Mouse (Mus musculus) gastrocnemius, adult 18-20 months (tissue): ENCODE measurements around the gene Kdm4b. TPM values are rescaled to one million over a fixed set of nuclear protein-coding genes. Genes with fewer than 3 reads are reported as not detected.

Source experiments
- DNase-seq: peaks from one replicate; pipeline ENCODE4 v3.0.0; 2021; ENCODE audit warnings: low spot score
- total RNA-seq, 2 experiments: library from RNA; stranded (reverse); gene quantifications; 2 replicates each; pipeline ENCODE4 v1.2.3; 2021

Gene Kdm4b
- total RNA-seq, 2 experiments from 2014 or later = 20.1 to 23.1 TPM

- no peak for DNase-seq
Measured at GRCm38 (mm10) chr17:56343466-56343865, 17.6 kb downstream of the Kdm4b start.

DNA sequence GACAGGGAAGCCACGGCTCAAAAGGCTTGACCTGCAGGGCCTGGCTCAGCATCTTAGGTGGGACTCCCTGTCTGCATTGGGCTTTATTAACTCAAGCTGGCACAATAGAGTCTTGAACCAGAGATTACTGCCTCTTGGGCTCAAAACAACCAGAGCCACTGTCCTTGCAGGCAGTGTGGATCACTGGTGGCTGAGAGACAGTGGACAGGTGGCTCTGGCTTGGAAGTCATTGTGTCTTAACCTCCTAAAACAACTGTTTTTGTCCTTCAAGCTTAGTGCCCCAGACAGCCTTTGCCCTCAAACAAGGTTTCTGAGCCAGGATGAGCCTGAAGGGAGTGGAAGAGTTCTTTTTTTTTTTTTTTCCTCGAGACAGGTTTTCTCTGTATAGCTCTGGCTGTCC is 19.5 kb downstream of the Kdm4b start:
- no peak for DNase-seq

DNA sequence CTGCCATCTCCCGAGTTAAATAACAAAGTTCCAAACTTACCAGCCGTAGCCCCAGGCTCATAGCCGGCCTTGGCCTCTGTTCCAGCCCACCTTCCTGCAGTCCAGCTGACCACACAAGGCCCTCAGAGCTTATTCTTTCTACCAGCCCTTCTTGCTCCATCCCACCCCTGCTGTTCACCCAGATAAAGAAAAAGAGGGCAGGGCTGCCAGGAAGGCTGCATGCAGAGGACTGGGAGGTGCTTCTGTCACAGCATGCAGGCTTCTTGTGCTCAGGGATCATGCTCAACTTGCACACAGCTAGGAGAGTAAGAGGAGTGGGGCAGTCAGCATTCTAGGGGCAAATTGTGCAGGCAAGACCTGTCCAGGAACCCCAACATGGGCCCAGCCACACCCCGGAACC is 22.3 kb downstream of the Kdm4b start:
- no peak for DNase-seq

GRCm38 (mm10) chr17:56348586-56348985 is 22.7 kb downstream of the Kdm4b start:
- no peak for DNase-seq

DNA sequence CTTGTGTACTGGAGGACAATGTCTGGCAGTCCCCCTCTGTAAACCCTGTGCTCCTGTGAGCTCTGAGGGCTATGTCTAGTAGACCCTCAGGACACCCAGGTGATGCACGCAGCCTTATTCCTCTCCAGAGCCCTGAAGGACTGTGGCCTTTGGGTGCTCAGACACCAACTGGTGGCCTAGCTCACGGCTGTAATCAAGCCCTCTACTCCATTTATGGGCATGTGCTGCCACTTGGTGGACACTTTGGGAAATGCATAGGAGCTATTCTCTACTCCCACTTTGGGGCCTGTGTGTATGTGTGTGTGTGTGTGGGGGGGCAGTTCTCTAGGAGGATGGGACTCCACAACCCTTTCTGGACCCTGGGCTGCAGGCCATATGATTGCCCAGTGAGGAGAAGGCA is 24.8 kb downstream of the Kdm4b start:
- DNase-seq = peak; percentile 84

- peak; percentile 77 for DNase-seq
Measured at GRCm38 (mm10) chr17:56356921-56357885, 31.3 kb downstream of the Kdm4b start.

- DNase-seq = no peak
Measured at GRCm38 (mm10) chr17:56359183-56359725, 33.4 kb downstream of the Kdm4b start.

DNA sequence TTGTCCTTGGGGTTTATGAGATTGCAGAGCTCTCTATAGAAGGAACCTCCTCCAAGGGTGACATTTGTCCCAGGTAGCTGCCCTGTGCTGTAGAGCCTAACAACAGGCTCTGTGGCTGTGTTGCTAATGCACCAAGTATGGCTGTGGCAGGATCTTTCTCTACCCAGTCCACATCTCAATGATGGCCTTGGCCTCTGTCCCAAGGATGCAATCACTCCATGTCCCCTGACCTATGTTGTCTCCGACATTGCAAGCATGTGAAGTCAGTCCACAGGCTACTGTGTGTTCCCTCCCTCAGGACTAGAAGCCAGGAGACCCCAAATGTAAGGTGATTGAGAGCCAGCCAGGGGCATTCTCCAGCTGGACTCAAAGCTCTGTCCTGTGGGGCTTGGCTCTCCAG is 34.0 kb downstream of the Kdm4b start:
- no peak for DNase-seq

GRCm38 (mm10) chr17:56360451-56360850 is 34.6 kb downstream of the Kdm4b start:
- no peak for DNase-seq

- no peak for DNase-seq
Measured at GRCm38 (mm10) chr17:56361542-56361941, 35.7 kb downstream of the Kdm4b start.

DNA sequence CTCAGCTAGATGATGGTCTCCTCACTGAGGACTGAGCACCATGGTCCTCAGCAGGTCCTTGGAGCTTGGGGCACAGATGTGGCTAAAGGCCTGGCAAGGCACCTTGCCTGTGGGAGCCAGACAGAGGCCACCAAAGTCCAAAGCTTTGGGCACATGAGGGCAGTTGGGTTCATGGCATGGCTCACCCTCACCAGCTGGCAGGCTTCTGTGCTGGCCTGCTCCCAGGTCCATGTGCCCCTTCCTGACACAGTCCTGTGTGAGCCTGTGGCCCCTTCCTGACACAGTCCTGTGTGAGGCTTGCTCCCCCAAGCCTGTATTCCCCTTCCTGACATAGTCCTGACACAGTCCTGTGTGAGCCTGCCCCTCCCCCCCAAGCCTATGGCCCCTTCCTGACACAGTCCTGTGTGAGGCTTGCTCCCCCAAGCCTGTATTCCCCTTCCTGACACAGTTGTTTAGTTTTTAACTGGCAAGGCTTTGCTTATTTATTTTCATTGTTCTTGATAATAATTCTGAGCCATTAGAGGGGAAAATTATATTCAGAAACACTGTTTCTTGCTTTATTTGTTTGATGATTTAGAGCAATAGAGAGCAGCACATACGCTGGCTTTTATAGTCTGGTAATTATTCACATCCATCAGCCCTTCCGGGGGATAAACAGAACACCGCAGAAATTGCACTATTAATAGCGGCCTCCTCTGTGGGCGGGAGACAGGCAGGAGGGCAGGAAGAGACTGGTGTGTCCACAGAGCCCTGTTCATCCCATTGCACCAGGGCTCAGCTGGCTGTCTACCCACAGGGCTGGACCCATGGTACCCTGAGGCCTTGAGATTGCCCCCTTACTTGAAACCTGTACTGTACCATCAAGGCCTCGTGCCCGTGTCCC is 40.2 kb downstream of the Kdm4b start:
- DNase-seq = no peak

GRCm38 (mm10) chr17:56368291-56368790 is 42.5 kb downstream of the Kdm4b start:
- no peak for DNase-seq

- DNase-seq = no peak
Measured at GRCm38 (mm10) chr17:56370090-56370489, 44.2 kb downstream of the Kdm4b start.

DNA sequence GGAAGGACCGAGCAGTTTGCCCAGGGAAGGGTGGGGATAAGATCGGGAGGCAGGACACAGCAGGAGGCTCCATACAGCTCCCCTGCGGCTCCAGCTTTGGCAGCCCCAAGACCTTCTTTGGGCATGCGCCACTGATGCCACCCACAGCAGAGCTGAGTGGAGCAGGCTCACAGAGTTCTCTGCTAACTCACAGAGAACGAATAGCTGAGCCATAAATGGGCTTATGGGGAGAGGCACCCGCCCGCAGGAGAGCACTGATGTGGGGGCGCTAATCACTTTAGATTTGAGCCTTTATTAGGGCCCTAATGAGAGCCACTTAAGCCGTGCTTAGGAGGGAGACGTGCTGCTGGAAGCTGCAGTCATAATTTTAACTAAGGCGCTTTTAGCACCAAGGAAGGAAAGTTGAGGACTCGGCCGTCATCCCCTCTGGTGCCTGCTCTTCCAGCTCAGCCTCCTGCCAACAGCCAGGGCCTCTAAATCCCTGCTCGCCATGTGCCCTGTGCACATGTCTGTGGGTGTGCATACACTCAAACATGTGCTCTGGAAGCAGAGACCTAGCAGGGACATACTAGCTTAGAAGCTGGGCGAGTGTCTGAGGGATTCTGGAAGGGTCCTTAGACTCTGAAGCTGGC is 45.3 kb downstream of the Kdm4b start:
- no peak for DNase-seq

DNA sequence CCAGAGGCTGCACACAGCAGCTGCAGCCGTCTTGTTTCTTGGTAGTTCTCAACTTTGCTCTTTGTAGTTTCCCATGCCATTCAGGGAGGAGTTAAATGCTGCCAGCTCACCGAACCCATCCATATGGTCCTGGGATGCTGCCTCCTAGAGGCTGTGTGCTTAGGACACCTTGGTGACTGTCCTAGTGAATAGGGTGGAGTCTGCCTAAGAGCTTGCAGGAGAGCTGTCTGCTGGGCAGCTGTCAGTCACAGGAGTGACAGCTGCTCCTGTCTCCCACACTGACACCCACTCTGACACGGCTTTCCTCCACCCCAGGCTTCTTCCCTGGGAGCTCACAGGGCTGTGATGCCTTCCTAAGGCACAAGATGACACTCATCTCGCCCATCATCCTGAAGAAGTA is 46.2 kb downstream of the Kdm4b start:
- no peak for DNase-seq

- DNase-seq = peak; percentile 65
Measured at GRCm38 (mm10) chr17:56373136-56374034, 47.5 kb downstream of the Kdm4b start.

- peak; percentile 82 for DNase-seq
Measured at GRCm38 (mm10) chr17:56374851-56375250, 49.0 kb downstream of the Kdm4b start.

DNA sequence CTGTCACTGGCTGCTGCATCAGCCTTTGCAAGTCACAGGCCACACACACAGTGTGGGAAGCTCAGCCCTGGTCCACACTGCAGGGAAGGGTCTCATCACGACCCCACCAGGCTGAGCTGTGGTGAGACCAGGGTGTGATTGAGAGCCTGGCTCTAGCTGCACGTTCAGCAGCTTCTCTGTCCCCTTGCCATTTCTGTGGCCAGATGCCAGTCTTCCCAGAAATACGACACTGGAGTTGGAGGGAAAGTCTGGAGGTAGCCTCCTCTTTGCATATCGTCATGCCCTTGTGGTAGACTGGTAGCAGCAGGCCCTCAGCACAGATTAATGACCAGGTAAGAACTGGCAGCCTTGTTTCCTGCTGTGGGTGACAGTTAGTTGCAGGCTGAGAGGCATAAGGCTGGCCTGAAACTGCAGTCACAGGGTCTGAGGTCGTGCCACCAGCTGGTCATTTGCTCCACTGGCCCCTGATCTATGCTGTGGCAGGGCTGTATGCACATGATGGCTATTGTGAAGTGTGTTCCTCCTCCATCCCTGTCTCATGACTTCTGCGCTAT is 53.5 kb downstream of the Kdm4b start:
- DNase-seq = no peak

DNA sequence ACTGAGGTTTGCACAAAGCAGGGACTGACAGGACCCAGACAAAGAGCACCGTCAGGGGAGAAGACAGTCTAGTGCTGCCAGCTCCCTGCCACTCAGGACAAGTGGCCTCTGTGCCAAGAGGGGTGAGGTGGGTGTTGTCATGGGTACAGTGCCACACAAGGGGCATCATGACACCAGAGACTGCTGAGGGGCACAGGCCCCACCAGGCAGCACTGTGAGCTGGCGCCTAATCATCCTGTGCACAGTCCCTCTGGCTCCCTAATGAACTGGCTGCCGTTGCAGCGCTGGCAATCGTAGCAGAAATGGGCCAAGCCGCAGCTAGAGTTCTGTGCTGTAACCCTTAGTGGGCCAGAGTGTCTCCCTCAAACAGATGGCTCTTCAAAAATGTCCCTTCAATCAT is 54.4 kb downstream of the Kdm4b start:
- DNase-seq = no peak

GRCm38 (mm10) chr17:56381183-56381582 is 55.3 kb downstream of the Kdm4b start:
- no peak for DNase-seq
